Mouse (Mus musculus) hindbrain, embryonic 12.5 days (tissue): ENCODE data around the gene Tbrg4. TPM values are rescaled to one million over a fixed set of nuclear protein-coding genes. Genes with fewer than 3 reads are reported as not detected.

Source experiments
- ATAC-seq: fragments of 200-750 bp; cut with Nextera tagmentation; 2 replicates; pipeline ENCODE4 v1.8.0; 2017; ENCODE audit warnings: moderate TSS enrichment; ENCODE audit not compliant: low FRiP score
- H3K27ac ChIP-seq: fragments of 300-500 bp; sonication (generic); 2 replicates; pipeline ENCODE4 v1.5.1; 2016; ENCODE audit warnings: mild to moderate bottlenecking
- H3K27me3 ChIP-seq: fragments of 300-500 bp; sonication (generic); 2 replicates; pipeline ENCODE4 v1.6.1; 2016; ENCODE audit warnings: mild to moderate bottlenecking
- H3K36me3 ChIP-seq: fragments of 300-500 bp; sonication (generic); 2 replicates; pipeline ENCODE4 v1.6.1; 2016; ENCODE audit warnings: mild to moderate bottlenecking
- H3K4me1 ChIP-seq: fragments of 300-500 bp; sonication (generic); 2 replicates; pipeline ENCODE4 v1.6.1; 2016
- H3K4me2 ChIP-seq: fragments of 300-500 bp; sonication (generic); replicated peaks from 2 replicates; pipeline ENCODE4 v1.6.1; 2016; ENCODE audit warnings: mild to moderate bottlenecking
- H3K4me3 ChIP-seq: fragments of 300-500 bp; sonication (generic); 2 replicates; pipeline ENCODE4 v1.5.1; 2016; ENCODE audit warnings: mild to moderate bottlenecking
- H3K9ac ChIP-seq: fragments of 300-500 bp; sonication (generic); 2 replicates; pipeline ENCODE4 v1.6.1; 2016; ENCODE audit warnings: mild to moderate bottlenecking, moderate library complexity
- H3K9me3 ChIP-seq: fragments of 300-500 bp; sonication (generic); replicated peaks from 2 replicates; pipeline ENCODE4 v1.6.1; 2016; ENCODE audit warnings: mild to moderate bottlenecking
- WGBS: fragments of 180-500 bp; shearing (Covaris S2); methylation state at CpG from one replicate; pipeline ENCODE4 v1.1.7; 2016; 5-methylcytosine and 5-hydroxymethylcytosine counted together
- polyA plus RNA-seq: library from polyadenylated mRNA; unstranded; fragments of >200 nt; fragmentation: Nextera tagmentation; extraction: Ambion mirVana; gene quantifications from 2 replicates; pipeline ENCODE4 v1.2.1, GENCODE M21; 2016

Gene Tbrg4
- polyA plus RNA-seq, 1 experiment from 2014 or later, result 37.3 TPM

DNA sequence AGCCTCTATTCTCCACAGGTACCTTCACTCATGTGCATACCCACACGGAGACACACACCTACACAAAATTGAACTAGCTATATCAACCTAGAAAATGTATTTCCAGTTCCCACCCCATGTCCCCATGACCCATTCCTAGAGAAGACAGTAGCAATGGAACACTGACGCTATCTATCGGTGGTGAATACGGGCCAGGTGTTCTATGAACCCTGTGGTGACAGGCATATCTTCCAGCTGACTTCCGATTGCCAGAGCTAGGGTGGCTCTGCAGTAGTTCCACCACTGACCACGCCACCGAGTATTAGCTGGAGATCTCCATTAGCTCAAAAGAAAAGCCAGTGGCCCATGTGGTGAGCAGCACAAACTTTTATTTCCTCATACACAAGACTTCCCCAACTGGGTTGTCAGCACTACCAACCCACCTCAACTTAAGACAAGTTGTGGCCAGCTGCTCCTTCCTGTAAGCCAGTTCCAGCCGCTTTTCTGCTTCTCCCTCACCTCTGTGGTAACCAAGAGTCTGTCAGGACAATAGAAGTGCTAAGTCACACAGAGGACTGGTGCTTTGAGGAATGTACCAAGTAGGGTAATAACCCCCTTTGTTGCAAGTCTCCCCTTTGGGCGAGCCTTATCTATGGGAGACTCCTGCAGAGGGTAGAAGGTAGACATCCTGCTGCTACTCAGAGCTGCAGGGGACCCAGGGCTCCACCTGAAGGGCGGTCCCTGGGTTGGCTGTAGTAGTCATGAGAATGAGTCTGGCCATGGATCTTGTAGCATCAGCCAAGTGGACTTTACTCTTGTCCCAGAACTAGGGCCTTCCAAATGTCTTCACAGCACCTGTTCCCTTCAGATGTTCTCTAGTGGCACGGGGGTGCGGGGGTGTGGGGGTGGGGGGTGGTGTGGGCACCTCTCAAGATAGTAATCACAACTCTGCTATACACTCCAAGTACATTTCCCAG lies 10.3 kb downstream of the Tbrg4 start:
- no peak overlapping the region for H3K4me2 ChIP-seq
- no peak overlapping the region for H3K4me3 ChIP-seq
- WGBS, result 92% methylated on average over 12 of the region's 12 CpGs
- H3K9me3 ChIP-seq, result no peaks in the 10 kb centered on the region
- H3K27ac ChIP-seq, result no peak overlapping the region
- no peaks in the 10 kb centered on the region for H3K4me1 ChIP-seq
- no peaks in the 10 kb centered on the region for H3K27me3 ChIP-seq
- ATAC-seq, result no peak
- no peak overlapping the region for H3K9ac ChIP-seq
- peaks cover 80% of the 10 kb centered on the region for H3K36me3 ChIP-seq

DNA sequence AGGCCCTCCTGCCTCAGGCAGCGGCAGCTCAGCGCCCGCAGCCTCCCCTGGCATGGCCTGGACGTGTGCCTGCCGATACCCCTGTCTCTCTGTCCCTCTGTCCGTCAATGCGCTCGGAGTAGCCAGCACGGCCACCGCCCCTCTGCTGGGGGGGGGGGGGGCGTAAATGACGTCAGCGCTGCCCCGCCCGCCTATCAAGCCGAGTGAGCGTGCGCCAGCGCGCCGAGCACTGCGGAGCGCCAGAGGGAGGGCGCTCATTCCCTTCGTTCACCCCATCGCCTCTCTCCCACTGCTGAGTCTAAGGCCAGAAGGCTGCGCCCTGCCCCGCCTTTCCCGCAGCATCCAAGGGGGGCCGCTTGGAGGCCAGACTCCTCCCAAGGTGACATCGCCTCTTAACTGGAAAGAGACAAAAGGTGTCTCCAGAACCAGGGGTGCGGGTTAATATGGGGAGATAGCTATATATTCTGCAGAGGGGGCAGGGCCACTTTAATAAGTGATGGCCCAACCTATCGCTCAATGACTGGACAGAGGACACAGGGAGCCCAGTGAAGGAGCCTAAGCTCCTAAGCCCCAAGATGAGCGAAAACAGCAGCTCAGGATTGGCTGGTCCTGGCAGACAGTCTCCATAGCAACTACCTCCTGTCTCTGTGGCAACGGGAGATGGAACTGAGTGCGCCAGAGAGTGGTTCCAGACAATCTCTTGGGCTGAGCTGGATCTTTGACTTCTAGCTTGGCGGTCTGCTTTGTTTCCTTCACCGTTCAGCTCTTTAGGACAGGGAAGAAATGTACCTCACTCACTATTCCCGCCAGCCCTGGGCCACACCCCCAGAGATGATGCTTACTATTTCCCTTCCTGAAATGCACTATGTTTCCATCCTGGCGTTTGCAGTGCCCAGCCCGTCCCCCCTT lies 20.1 kb downstream of the Tbrg4 start, which contains the start of gene Nacad:
Nacad (minus strand) TSS at position 563 of the 909 bp plus-strand sequence.
- Histone ChIP-seq H3K36me3 (peaks cover 25% of the 10 kb centered on the region), H3K9me3 (no peaks in the 10 kb centered on the region), H3K4me1 (peaks cover 52% of the 10 kb centered on the region), H3K27ac (peak within 1 kb of the TSS; percentile 97), H3K4me3 (peak within 1 kb of the TSS; percentile 59), H3K9ac (peak within 1 kb of the TSS; percentile 82), H3K27me3 (peaks cover 7% of the 10 kb centered on the region; the same call in 1 of the 2 replicates), H3K4me2 (peak within 1 kb of the TSS; percentile 76)
- ATAC-seq, result peak; percentile 93
- WGBS, result 4% methylated on average over 33 of the region's 41 CpGs

- Histone ChIP-seq H3K36me3 (peaks cover 28% of the 10 kb centered on the region), H3K4me1 (peaks cover 59% of the 10 kb centered on the region), H3K9me3 (no peaks in the 10 kb centered on the region), H3K4me2 (peak overlapping the region; percentile 76), H3K27ac (peak overlapping the region; percentile 97), H3K27me3 (peaks cover 7% of the 10 kb centered on the region; the same call in 1 of the 2 replicates), H3K9ac (peak overlapping the region; percentile 82), H3K4me3 (peak overlapping the region; percentile 59)
- ATAC-seq, result no peak; the same call in none of the 2 replicates
- 13% methylated on average over 13 of the region's 13 CpGs for WGBS
Observed at GRCm38 (mm10) chr11:6605021-6605481, 20.8 kb downstream of the Tbrg4 start.

DNA sequence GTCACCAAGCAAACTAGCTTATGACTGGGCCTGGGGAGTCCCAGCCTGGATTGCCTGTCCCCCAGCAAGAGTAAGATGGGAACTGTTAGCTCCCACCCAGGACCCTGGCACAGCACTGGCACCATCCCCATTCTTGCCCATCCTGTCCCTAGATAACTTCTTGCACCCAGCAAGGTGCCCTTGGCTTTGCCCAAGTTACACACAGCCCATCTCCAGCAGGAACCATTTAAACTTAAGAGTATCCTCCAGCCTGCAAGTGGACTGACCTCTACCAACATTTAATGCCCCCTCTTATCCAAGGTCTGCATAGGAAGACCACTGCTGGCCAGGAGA lies 21.3 kb downstream of the Tbrg4 start:
- ATAC-seq, result no peak
- Histone ChIP-seq H3K9ac (peak overlapping the region; percentile 82), H3K27ac (peak overlapping the region; percentile 97), H3K36me3 (peaks cover 29% of the 10 kb centered on the region), H3K27me3 (peaks cover 7% of the 10 kb centered on the region; the same call in 1 of the 2 replicates), H3K4me1 (peaks cover 64% of the 10 kb centered on the region), H3K9me3 (no peaks in the 10 kb centered on the region), H3K4me3 (peak overlapping the region; percentile 59), H3K4me2 (peak overlapping the region; percentile 76)

DNA sequence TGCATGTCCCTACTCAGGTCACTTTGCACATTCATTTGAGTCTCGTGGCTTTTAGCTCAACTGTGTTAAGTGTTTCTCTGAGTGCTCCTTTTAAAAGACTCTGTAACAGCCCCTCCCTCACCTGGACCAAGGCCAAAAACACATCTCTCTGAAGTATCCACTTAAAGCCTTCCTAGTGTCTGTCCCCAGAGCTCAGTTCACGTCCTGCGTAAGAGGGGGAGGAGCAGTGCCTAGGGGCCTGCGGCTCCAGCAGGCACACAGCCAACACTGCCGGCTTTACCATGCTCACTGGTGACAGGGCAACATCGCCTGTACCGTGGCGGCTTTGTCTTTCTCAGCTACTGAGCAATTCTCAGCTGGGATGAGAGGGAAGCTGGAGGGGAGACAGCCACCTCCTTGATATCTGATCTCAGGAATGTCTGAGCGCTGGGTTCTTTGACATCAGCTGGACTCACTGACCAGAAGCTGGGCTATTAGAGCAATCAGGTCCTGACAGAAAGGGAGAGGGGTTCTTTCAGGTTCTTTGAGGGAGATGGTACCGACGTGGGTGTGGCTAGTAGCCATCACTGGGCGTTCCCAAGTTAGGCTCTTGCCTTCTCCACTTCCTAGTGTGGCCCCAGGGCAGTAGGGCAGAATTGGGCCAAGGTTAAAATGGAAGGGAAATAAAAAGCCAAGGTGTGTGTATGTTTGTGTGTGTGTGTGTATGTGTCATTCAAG lies 21.8 kb downstream of the Tbrg4 start:
- Histone ChIP-seq H3K4me2 (peak overlapping the region; percentile 76), H3K27ac (peak overlapping the region; percentile 97), H3K9me3 (no peaks in the 10 kb centered on the region), H3K9ac (peak overlapping the region; percentile 82), H3K4me1 (peaks cover 69% of the 10 kb centered on the region), H3K36me3 (peaks cover 29% of the 10 kb centered on the region), H3K4me3 (peak overlapping the region; percentile 59), H3K27me3 (peaks cover 7% of the 10 kb centered on the region; the same call in 1 of the 2 replicates)
- 20% methylated on average over 12 of the region's 12 CpGs for WGBS
- ATAC-seq, result peak; percentile 41

DNA sequence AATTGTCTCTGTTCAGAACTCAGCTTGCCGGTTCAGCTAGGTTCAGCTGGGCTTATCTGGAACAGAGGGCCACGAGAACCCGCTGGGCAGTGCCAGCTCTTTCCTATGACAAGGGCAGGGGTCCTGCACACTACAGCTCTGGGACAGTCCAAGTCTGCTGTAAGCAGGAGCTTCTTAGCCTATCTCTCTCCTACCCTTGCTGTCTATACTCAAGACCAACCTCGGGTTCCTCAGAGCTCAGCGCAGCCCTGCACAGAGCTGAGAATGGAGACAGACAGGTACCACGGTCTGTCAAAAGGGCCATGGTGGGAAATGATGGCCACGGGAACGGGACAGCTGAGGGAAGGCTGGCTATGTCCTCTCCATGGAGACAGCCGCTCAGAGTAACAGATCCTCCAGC lies 22.6 kb downstream of the Tbrg4 start:
- Histone ChIP-seq H3K9me3 (no peaks in the 10 kb centered on the region), H3K4me2 (peak overlapping the region; percentile 76), H3K27me3 (peaks cover 7% of the 10 kb centered on the region; the same call in 1 of the 2 replicates), H3K9ac (0 out of 2 replicates have a peak overlapping the region, but pooled peaks have one; percentile 82), H3K27ac (peak overlapping the region; percentile 97; the same call in 1 of the 2 replicates), H3K36me3 (peaks cover 30% of the 10 kb centered on the region), H3K4me1 (peaks cover 77% of the 10 kb centered on the region), H3K4me3 (peak overlapping the region; percentile 59)
- WGBS, result 80% methylated on average over 9 of the region's 9 CpGs
- ATAC-seq, result no peak

DNA sequence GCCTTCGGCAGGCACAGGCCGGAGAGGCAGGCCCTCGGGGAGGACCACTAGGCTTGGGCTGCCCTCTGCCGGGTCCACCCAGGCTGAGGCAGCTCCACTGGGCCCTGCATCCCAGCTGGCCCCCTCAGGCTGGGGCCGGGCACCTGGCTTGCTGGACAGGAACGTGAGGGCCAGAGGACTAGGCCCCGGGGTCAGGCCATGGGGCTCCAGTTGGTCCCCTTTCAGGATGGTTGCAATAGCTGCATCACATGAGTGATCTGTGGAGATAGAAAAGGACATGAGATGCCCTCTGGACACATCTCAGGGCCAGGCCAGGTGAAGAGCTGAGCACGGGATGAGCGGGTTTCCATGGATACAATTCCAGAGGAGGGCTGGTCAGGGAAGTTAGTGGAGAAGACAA lies 23.2 kb downstream of the Tbrg4 start:
- peaks cover 83% of the 10 kb centered on the region for H3K4me1 ChIP-seq
- H3K27ac ChIP-seq, result no peak overlapping the region
- no peak for ATAC-seq
- H3K36me3 ChIP-seq, result peaks cover 36% of the 10 kb centered on the region
- WGBS, result 84% methylated on average over 9 of the region's 9 CpGs
- H3K9ac ChIP-seq, result peak overlapping the region; percentile 45
- H3K27me3 ChIP-seq, result peaks cover 7% of the 10 kb centered on the region; the same call in 1 of the 2 replicates
- peak overlapping the region; percentile 59 for H3K4me3 ChIP-seq
- H3K9me3 ChIP-seq, result no peaks in the 10 kb centered on the region
- peak overlapping the region; percentile 76 for H3K4me2 ChIP-seq

DNA sequence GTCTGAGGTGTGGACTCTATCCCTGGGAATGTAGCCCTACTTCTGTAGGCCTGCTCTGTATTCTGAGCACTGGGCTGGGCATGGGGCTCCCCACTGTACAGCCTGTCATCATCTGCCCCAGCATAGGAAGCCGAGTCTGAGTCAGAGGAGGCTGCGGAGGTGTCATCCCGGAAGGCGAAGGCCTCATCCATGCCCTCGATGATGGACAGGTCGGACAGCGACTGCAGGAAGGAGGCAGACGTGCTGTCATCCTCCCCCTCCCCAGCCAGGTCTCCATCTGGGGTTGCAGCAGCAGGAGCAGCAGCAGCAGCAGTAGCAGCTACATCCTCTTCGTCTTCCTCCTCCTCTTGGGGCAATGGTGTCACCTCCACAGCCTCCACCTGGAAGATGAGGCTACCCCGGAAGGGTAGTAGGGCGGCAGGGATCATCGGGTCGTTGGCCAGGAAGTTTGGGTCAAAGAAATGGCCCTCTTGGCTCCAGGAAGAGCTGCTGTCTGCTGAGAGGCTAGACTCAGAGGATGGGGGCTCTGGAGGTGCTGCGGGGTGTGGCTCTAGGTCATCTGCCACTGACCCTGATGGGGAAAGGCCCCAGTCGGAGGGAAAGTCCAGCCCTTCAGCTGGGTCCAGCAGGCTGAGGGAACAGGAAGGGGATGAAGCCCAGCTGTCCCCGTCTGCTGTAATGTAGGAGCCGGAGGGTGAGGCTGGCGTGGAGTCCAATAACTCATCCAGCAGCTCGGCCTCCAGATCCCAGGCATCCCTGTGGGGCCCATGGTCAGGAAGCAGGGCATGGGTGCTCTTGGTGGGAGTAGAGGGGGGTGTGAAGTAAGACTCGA lies 24.0 kb downstream of the Tbrg4 start:
- Histone ChIP-seq H3K27ac (no peak overlapping the region), H3K4me3 (no peak overlapping the region), H3K9ac (peak overlapping the region; percentile 45; the same call in 1 of the 2 replicates), H3K36me3 (peaks cover 44% of the 10 kb centered on the region), H3K4me1 (peaks cover 85% of the 10 kb centered on the region), H3K27me3 (peaks cover 7% of the 10 kb centered on the region; the same call in 1 of the 2 replicates), H3K4me2 (no peak overlapping the region), H3K9me3 (no peaks in the 10 kb centered on the region)
- WGBS, result 80% methylated on average over 20 of the region's 20 CpGs
- no peak for ATAC-seq

- Histone ChIP-seq H3K4me3 (no peak overlapping the region), H3K4me1 (peaks cover 77% of the 10 kb centered on the region), H3K36me3 (peaks cover 57% of the 10 kb centered on the region), H3K9me3 (no peaks in the 10 kb centered on the region), H3K9ac (no peak overlapping the region), H3K27me3 (peaks cover 4% of the 10 kb centered on the region; the same call in 1 of the 2 replicates), H3K27ac (peak overlapping the region; percentile 87), H3K4me2 (no peak overlapping the region)
- 86% methylated on average over 8 of the region's 8 CpGs for WGBS
- ATAC-seq, result no peak
Observed at GRCm38 (mm10) chr11:6600284-6600944, 25.5 kb downstream of the Tbrg4 start.

- peaks cover 73% of the 10 kb centered on the region for H3K4me1 ChIP-seq
- WGBS, result 79% methylated on average over 6 of the region's 6 CpGs
- H3K4me3 ChIP-seq, result peak overlapping the region; percentile 25; the same call in 1 of the 2 replicates
- peak overlapping the region; percentile 60 for H3K9ac ChIP-seq
- peaks cover 3% of the 10 kb centered on the region; the same call in 1 of the 2 replicates for H3K27me3 ChIP-seq
- peak overlapping the region; percentile 46 for H3K4me2 ChIP-seq
- H3K9me3 ChIP-seq, result no peaks in the 10 kb centered on the region
- peaks cover 63% of the 10 kb centered on the region for H3K36me3 ChIP-seq
- ATAC-seq, result no peak
- peak overlapping the region; percentile 87 for H3K27ac ChIP-seq
Observed at GRCm38 (mm10) chr11:6599831-6600230, 26.0 kb downstream of the Tbrg4 start.
